Mouse (Mus musculus): ENCODE data around the gene Rgs6. TPM values are rescaled to one million over a fixed set of nuclear protein-coding genes. Genes with fewer than 3 reads are reported as not detected.

The Rgs6 gene
- polyA plus RNA-seq, 1 experiment from 2014 or later: 17.7 TPM

DNA sequence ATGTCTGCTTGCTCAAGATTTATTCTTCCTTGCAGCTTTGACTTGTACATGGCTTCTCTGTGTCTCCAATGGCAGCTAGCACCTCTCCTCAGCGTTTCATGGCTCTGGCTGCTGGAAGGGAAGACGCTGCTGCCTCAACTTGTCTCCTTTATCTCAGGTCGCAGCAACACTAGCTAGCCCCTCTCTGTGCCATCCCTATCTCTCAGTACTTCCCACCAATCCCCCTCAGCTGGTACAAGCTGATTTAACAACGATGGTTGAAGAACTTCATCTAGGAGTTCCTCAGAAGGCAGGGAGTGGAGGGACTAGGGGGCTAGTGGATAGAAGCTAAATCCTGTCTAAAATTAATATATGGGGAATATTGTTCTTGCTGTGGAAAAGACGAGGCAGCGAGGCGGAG, 503.9 kb downstream of the Rgs6 start:
- no peaks in the 10 kb centered on the region for H3K36me3 ChIP-seq
- H3K27me3 ChIP-seq (replicated peaks): no peaks in the 10 kb centered on the region
- WGBS: 64% methylated on average over 7 of the region's 7 CpGs
- ATAC-seq (ENCODE audit: insufficient number of reproducible peaks, low FRiP score): no peak
- H3K9ac ChIP-seq: no peak overlapping the region
- H3K4me3 ChIP-seq: no peak overlapping the region
- H3K4me1 ChIP-seq (replicated peaks): peaks cover 11% of the 10 kb centered on the region
- H3K4me2 ChIP-seq: no peak overlapping the region
- no peak overlapping the region for H3K27ac ChIP-seq (ENCODE audit: poor library complexity, severe bottlenecking)
- no peaks in the 10 kb centered on the region for H3K9me3 ChIP-seq (replicated peaks)

DNA sequence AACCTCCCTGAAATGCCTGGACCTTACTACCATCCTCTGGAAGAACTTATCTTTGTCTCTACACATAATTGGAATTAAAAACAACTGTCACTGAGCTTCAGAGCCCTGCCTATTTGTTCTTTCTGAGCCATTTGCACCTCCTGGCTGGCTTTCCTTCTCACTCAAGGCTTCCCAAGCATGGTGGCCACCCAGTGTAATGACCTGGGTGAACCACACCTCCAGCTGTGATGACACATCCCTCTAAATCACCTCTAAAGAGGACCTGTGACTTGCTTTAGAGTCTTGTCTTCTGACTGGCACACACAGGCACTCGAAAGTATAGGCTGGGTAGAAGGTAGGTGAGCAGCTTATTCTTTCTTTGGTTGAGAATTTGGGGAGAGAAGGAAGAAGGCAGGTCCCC, 509.7 kb downstream of the Rgs6 start:
- H3K27ac ChIP-seq (ENCODE audit: poor library complexity, severe bottlenecking): no peak overlapping the region
- 83% methylated on average over 1 of the region's 1 CpGs for WGBS

DNA sequence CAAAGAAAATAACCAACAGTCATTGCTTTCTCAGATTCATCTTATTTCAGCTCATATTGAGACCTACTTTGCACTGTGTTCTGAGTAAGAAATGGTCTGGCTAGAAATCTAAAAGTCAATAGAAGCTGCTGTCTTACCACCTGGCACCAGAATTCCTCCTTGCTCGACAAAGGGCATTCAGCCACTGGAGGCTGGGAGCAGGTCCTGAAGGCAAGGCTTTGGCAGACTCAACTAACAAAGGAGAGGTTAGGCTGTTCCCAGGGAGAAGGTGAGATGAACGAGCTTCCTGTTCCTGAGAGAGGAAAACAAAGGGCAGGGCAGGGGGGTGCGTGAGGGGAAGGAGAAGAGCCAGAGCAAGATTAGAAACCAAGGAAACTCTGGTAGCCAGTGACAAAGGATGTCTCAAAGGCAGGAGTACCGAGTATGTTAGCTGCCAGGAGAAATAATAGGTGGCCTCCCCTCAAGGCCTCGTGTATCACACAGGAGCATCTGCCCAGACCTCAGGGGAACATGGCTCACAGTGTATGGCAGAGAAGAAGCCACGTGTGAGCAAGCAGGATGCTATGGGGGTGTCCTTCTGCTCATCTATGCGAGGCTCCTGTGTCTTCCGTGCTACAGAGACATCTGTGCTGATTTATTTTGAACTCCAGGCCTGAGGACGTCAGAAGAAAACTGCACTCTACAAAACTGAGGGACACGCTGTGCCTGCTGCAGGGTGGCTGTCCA, 510.7 kb downstream of the Rgs6 start:
- ATAC-seq (ENCODE audit: insufficient number of reproducible peaks, low FRiP score): no peak
- no peak overlapping the region for H3K4me3 ChIP-seq
- H3K27ac ChIP-seq (ENCODE audit: poor library complexity, severe bottlenecking): no peak overlapping the region
- H3K4me2 ChIP-seq: no peak overlapping the region
- H3K9ac ChIP-seq: no peak overlapping the region
- H3K9me3 ChIP-seq (replicated peaks): no peaks in the 10 kb centered on the region
- H3K36me3 ChIP-seq: no peaks in the 10 kb centered on the region
- 51% methylated on average over 10 of the region's 10 CpGs for WGBS
- H3K4me1 ChIP-seq (replicated peaks): peaks cover 32% of the 10 kb centered on the region
- no peaks in the 10 kb centered on the region for H3K27me3 ChIP-seq (replicated peaks)

More for the DNA sequence above, 509.7 kb downstream of the Rgs6 start:
- H3K27me3 ChIP-seq (replicated peaks): no peaks in the 10 kb centered on the region
- no peaks in the 10 kb centered on the region for H3K36me3 ChIP-seq
- H3K9me3 ChIP-seq (replicated peaks): no peaks in the 10 kb centered on the region
- H3K4me1 ChIP-seq (replicated peaks): peaks cover 32% of the 10 kb centered on the region
- no peak overlapping the region for H3K4me2 ChIP-seq
- ATAC-seq (ENCODE audit: insufficient number of reproducible peaks, low FRiP score): no peak
- H3K4me3 ChIP-seq: no peak overlapping the region
- H3K9ac ChIP-seq: no peak overlapping the region

DNA sequence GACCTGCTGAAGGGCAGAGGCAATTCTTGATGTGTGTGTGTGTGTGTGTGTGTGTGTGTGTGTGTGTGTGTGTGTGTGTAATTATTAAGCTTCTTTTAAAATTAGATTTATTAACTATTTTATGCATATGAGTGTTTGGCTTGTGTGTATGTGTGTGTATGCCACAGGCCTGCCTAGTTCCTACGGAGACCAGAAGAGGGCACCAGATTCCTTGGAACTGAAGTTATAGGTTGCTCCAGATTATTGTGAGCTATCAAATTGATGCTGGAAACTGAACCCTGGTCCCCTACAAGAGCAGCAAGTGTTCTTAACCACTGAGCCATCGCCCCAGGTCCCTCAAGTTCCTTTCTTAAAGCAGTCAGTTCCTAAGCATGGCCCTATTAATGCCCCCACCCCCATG, 511.8 kb downstream of the Rgs6 start:
- Histone ChIP-seq H3K4me1 (replicated peaks) (peaks cover 32% of the 10 kb centered on the region), H3K9me3 (replicated peaks) (no peaks in the 10 kb centered on the region), H3K4me3 (no peak overlapping the region), H3K9ac (no peak overlapping the region), H3K27ac (ENCODE audit: poor library complexity, severe bottlenecking) (peak overlapping the region; percentile 49; the same call in 1 of the 2 replicates), H3K36me3 (no peaks in the 10 kb centered on the region), H3K4me2 (no peak overlapping the region), H3K27me3 (replicated peaks) (no peaks in the 10 kb centered on the region)
- 89% methylated on average over 2 of the region's 2 CpGs for whole genome bisulfite sequencing
- no peak for ATAC-seq (ENCODE audit: insufficient number of reproducible peaks, low FRiP score)

DNA sequence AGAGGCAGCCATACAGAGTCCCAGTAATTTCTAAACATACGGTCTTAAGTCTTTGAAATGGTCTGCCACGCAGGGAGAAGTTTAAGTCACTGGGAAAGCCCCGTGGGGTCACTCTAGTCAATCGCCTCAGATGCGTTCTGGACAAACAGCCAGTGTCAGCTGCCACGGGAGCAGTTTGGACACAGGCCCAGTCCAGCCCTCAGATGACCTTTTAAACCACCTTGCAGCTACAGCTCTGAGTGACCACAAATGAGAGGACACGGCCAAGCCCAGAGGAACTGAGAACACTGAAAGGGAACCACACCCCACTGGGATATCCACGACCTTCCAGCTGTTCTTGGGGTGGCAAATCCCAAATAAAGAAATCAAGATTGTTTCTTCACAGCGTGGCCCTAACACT, 512.3 kb downstream of the Rgs6 start:
- no peak for ATAC-seq (ENCODE audit: insufficient number of reproducible peaks, low FRiP score)
- no peak overlapping the region for H3K4me2 ChIP-seq
- H3K9me3 ChIP-seq (replicated peaks): no peaks in the 10 kb centered on the region
- WGBS: 49% methylated on average over 9 of the region's 9 CpGs
- H3K4me1 ChIP-seq (replicated peaks): peaks cover 32% of the 10 kb centered on the region
- peak overlapping the region; percentile 49 for H3K27ac ChIP-seq (ENCODE audit: poor library complexity, severe bottlenecking)
- H3K4me3 ChIP-seq: no peak overlapping the region
- no peaks in the 10 kb centered on the region for H3K27me3 ChIP-seq (replicated peaks)
- H3K36me3 ChIP-seq: no peaks in the 10 kb centered on the region
- no peak overlapping the region for H3K9ac ChIP-seq

DNA sequence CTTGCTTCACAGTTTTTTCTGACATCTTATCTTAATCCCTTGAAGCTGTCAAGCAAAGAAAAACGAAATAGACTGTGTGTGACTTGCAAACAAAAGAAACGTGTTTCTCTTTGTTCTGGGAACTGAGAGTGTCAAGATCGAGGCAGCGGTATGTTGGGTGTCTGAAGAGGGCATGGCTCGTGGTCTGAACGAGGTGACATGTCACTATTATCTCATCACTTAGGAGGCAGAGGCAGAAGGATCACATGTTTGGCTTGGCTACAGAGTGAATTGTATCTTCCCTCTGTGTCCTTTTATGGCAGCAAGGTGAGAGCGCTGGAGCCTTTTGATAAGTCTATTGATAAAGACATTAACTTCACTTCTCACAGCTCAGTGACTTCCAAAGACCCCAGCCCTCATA, 512.8 kb downstream of the Rgs6 start:
- H3K4me2 ChIP-seq: no peak overlapping the region
- H3K36me3 ChIP-seq: no peaks in the 10 kb centered on the region
- H3K9me3 ChIP-seq (replicated peaks): no peaks in the 10 kb centered on the region
- ATAC-seq (ENCODE audit: insufficient number of reproducible peaks, low FRiP score): no peak
- no peak overlapping the region for H3K4me3 ChIP-seq
- H3K27me3 ChIP-seq (replicated peaks): no peaks in the 10 kb centered on the region
- peaks cover 34% of the 10 kb centered on the region for H3K4me1 ChIP-seq (replicated peaks)
- H3K27ac ChIP-seq (ENCODE audit: poor library complexity, severe bottlenecking): peak overlapping the region; percentile 49
- 26% methylated on average over 7 of the region's 7 CpGs for WGBS
- H3K9ac ChIP-seq: no peak overlapping the region

DNA sequence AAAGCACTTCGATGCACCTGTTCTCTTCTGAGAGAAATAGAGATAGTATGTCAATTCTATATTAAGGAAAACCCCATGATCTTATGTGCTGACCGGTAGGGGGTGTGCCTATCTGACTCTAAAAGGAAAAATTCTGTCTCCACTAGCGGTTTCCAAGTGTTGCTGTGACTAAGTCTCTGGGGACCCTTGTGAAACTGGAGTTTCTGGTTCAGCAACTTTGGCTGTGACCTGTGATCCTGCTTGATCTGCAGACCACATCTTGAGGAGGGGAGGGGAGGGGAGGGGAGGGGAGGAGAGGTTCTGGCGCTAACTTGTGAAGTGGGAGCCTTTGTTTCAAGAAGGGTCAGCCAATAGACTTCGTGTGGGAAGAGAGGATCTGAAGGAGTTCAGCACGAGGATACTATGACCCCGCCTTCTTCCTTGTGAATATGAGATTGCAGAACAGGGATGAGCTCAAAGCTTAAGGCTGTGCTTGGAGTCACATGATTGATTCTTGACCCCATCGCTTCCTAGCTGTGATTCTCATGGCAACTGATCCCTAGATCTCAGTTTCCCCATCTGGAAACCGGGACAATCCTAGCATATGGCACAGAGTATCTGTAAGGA, 517.5 kb downstream of the Rgs6 start:
- no peaks in the 10 kb centered on the region for H3K36me3 ChIP-seq
- peaks cover 25% of the 10 kb centered on the region for H3K4me1 ChIP-seq (replicated peaks)
- 59% methylated on average over 9 of the region's 9 CpGs for whole genome bisulfite sequencing
- H3K27ac ChIP-seq (ENCODE audit: poor library complexity, severe bottlenecking): no peak overlapping the region
- ATAC-seq (ENCODE audit: insufficient number of reproducible peaks, low FRiP score): no peak
- H3K4me2 ChIP-seq: no peak overlapping the region
- H3K9ac ChIP-seq: no peak overlapping the region
- no peaks in the 10 kb centered on the region for H3K9me3 ChIP-seq (replicated peaks)
- no peaks in the 10 kb centered on the region for H3K27me3 ChIP-seq (replicated peaks)
- no peak overlapping the region for H3K4me3 ChIP-seq

DNA sequence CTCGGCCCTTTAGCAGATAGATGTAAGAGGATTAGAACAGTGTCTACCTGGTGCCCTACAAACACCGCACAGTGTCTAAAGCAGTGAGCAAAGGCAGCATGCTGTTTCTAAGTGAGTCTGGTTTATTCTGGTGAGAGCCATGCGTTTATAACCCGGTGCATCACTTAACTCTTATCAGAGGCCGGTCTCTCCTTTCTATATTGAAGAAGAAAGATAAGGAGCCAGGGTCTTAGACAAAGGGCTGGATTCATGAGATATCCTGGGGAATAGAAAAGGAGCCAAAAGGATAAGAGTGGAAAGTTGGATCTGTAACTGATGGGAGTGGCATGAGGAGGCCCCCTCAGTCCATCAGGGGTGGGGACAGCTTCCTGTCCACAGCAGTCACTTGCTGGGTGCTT, 518.0 kb downstream of the Rgs6 start:
- Histone ChIP-seq H3K9ac (no peak overlapping the region), H3K4me2 (no peak overlapping the region), H3K27me3 (replicated peaks) (no peaks in the 10 kb centered on the region), H3K36me3 (no peaks in the 10 kb centered on the region), H3K4me3 (no peak overlapping the region), H3K4me1 (replicated peaks) (peaks cover 20% of the 10 kb centered on the region), H3K27ac (ENCODE audit: poor library complexity, severe bottlenecking) (no peak overlapping the region), H3K9me3 (replicated peaks) (no peaks in the 10 kb centered on the region)
- 37% methylated on average over 5 of the region's 5 CpGs for WGBS
- ATAC-seq (ENCODE audit: insufficient number of reproducible peaks, low FRiP score): no peak

DNA sequence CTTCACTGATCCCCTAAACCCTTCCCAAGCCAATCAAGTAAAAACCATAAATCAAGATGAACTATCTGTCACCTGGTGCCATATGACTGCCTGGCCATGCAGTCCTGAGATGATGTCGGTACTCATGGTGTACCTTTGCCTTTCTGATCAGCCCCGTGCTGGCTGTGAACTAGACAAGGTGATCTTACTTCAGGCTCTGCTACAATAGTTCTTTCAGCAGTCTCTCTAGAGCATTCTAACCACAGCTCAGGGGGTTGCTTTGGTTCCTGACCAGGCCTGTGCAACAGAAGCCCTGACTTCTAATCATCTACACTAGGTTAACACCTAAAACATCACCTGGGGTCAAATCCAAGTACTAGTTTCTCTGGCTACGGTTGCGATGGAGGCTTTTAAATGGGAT, 521.4 kb downstream of the Rgs6 start:
- ATAC-seq (ENCODE audit: insufficient number of reproducible peaks, low FRiP score): no peak
- H3K9me3 ChIP-seq (replicated peaks): no peaks in the 10 kb centered on the region
- no peak overlapping the region for H3K4me2 ChIP-seq
- H3K4me3 ChIP-seq: no peak overlapping the region
- no peaks in the 10 kb centered on the region for H3K27me3 ChIP-seq (replicated peaks)
- peaks cover 26% of the 10 kb centered on the region for H3K4me1 ChIP-seq (replicated peaks)
- H3K36me3 ChIP-seq: no peaks in the 10 kb centered on the region
- 91% methylated on average over 4 of the region's 4 CpGs for WGBS
- H3K9ac ChIP-seq: no peak overlapping the region
- no peak overlapping the region for H3K27ac ChIP-seq (ENCODE audit: poor library complexity, severe bottlenecking)

DNA sequence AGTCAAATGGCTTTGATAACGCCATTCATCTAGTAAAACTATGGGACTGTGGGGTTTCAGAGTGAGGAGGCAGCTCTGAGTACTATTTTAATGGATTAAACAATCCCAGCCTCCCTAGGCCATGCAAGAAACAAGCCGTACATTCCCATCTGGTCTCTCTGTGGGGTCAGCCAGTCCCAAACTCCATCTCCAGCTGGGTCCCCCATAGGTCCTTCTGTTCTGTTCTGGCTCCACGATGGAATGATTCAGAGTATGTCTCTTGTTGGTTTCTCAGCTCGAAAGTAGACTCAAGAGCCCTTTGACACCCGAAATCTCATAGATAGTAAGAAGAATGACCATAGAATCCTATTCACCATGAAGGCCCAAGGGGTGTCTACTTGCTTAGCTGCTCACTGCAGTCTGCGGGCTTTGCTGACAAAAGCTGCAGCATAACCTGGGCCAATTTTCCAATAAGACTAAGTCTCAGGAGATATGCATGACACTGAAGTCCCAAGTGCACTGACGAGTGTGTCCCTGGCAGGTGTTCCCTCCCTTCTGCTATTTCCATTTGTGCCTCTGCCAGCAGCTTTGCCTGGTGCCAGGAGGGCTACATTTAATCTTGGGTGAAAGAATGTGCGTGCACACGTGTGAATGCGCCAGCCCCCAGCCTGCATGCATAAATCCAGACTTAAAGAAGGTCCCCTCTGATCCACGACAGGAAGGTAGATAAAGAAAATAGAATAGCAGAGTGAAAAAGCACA, 522.0 kb downstream of the Rgs6 start:
- no peak overlapping the region for H3K27ac ChIP-seq (ENCODE audit: poor library complexity, severe bottlenecking)
- H3K4me2 ChIP-seq: no peak overlapping the region
- no peaks in the 10 kb centered on the region for H3K9me3 ChIP-seq (replicated peaks)
- 67% methylated on average over 11 of the region's 11 CpGs for WGBS
- no peak overlapping the region for H3K9ac ChIP-seq
- no peak overlapping the region for H3K4me3 ChIP-seq
- no peak for ATAC-seq (ENCODE audit: insufficient number of reproducible peaks, low FRiP score)
- no peaks in the 10 kb centered on the region for H3K27me3 ChIP-seq (replicated peaks)
- H3K4me1 ChIP-seq (replicated peaks): peaks cover 29% of the 10 kb centered on the region
- H3K36me3 ChIP-seq: no peaks in the 10 kb centered on the region

DNA sequence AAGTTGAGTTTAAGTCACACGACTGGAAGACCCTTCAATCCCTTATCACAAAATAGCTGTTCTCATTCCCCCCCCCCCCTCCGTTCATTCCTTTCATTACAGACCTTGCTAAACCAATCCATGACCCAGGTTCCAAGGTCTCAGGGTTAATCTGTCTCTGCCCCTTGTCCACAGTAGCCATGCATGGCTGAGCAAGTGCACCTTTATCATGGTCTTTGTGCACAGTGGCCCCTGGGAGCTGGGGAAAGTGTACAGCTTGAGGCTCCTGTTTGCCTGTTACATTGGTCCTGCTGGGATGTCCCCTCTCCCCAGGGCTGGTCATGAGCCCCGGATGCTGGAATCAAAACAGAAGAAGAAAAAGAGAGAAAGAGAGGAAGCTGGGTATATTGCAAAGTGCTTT, 522.6 kb downstream of the Rgs6 start:
- 40% methylated on average over 3 of the region's 3 CpGs for WGBS
- no peak overlapping the region for H3K4me2 ChIP-seq
- no peak for ATAC-seq (ENCODE audit: insufficient number of reproducible peaks, low FRiP score)

More for the DNA sequence above, 522.6 kb downstream of the Rgs6 start:
- Histone ChIP-seq H3K9ac (no peak overlapping the region), H3K27ac (ENCODE audit: poor library complexity, severe bottlenecking) (no peak overlapping the region), H3K4me1 (replicated peaks) (peaks cover 28% of the 10 kb centered on the region), H3K4me3 (no peak overlapping the region), H3K9me3 (replicated peaks) (0 out of 2 replicates have a peak, but pooled peaks cover 3% of the 10 kb centered on the region), H3K27me3 (replicated peaks) (no peaks in the 10 kb centered on the region), H3K36me3 (no peaks in the 10 kb centered on the region)
